Mouse (Mus musculus) heart, postnatal 14 days (tissue): ENCODE results near the gene Ccdc32. TPM values are rescaled to one million over a fixed set of nuclear protein-coding genes. Genes with fewer than 3 reads are reported as not detected.

Source experiments
- DNase-seq, 2 experiments: peaks; one replicate each; pipeline ENCODE4 v3.0.0; 2021 to 2022
- intact Hi-C: fragments of 180-260 bp; cut with DNase I; formaldehyde crosslinking; loops from one replicate; pipeline ENCODE4 v1.15.1; 2025
- total RNA-seq, 2 experiments: library from RNA; stranded (reverse); gene quantifications; 2 replicates each; pipeline ENCODE4 v1.2.3; 2021

The Ccdc32 gene
- total RNA-seq, 2 experiments from 2014 or later, result 12.8 TPM

GRCm38 (mm10) chr2:118969585-118970147 is 59.5 kb downstream of the Ccdc32 start:
- intact Hi-C loops, result loop anchor here (10.0 kb wide), 2 partner anchors 205 to 335 kb away; partner anchors contain the start of gene Ccdc9b
- no peak for DNase-seq

Other genes starting within 250 kb of the Ccdc32 start
- under 1 TPM; 0.02 to 0.10 TPM for gene Disp2, start 249.7 kb downstream of the Ccdc32 start, total RNA-seq
- 10 to 100 TPM in 1 of 2 experiments, 1 to 10 TPM in 1; 5.9 to 10.7 TPM for gene Knstrn, start 215.4 kb downstream of the Ccdc32 start, total RNA-seq
- 100 to 1,000 TPM; 150 to 163 TPM for gene Ivd, start 167.4 kb downstream of the Ccdc32 start, total RNA-seq
- 10 to 100 TPM; 15.9 to 17.7 TPM for gene Bahd1, start 129.0 kb downstream of the Ccdc32 start, total RNA-seq
- 10 to 100 TPM; 10.2 to 11.3 TPM for gene Chst14, start 102.9 kb downstream of the Ccdc32 start, total RNA-seq
- gene Rpusd2, start 5.4 kb upstream of the Ccdc32 start, total RNA-seq, result 1 to 10 TPM; 4.1 to 4.3 TPM
- 1 to 10 TPM; 3.0 to 4.0 TPM for gene Knl1, start 17.7 kb upstream of the Ccdc32 start, total RNA-seq
- gene Rad51, start 83.4 kb upstream of the Ccdc32 start, total RNA-seq, result 1 to 10 TPM; 2.2 to 3.7 TPM
- 10 to 100 TPM; 18.6 to 20.9 TPM for gene Rmdn3, start 127.6 kb upstream of the Ccdc32 start, total RNA-seq
- 1 to 10 TPM; 1.3 to 2.2 TPM for gene Gchfr, start 138.4 kb upstream of the Ccdc32 start, total RNA-seq
- not detected for gene Gm14137, start 145.1 kb upstream of the Ccdc32 start, total RNA-seq
- gene Zfyve19, start 179.2 kb upstream of the Ccdc32 start, total RNA-seq, result 10 to 100 TPM; 15.7 TPM
- gene Dnajc17, start 179.4 kb upstream of the Ccdc32 start, total RNA-seq, result 10 to 100 TPM in 1 of 2 experiments, 1 to 10 TPM in 1; 9.3 to 10.0 TPM
- gene Ppp1r14d, start 200.5 kb upstream of the Ccdc32 start, total RNA-seq, result not detected
- gene Spint1, start 208.0 kb upstream of the Ccdc32 start, total RNA-seq, result under 1 TPM; 0.17 to 0.26 TPM
- gene Rhov, start 241.9 kb upstream of the Ccdc32 start, total RNA-seq, result not detected